Comparison of ENCODE assay signal across 18 mouse cellular contexts in genomic region chr4:55624779-55625178, GRCm38 (mm10).
DNase-seq lines count a peak whose midpoint lies in the region; ATAC-seq and TF ChIP-seq lines count a peak whose summit lies in the region.
"Had no signal": no experiment of that assay in that cellular context is flagged by ENCODE, and none has a peak within 500 bp of the region (broad histone marks: within the 10 kb centered on the region; RNA-seq: fewer than 3 reads in every experiment).

No protein-coding gene starts in this region.

- no peaks in the 10 kb centered on the region for H3K27me3 ChIP-seq in intestine, embryonic 15.5 days (replicated peaks)
- H3K27me3 ChIP-seq in intestine, postnatal 0 days (replicated peaks; ENCODE audit: control insufficient read depth, insufficient read depth, low read length): no peaks in the 10 kb centered on the region
- H3K27me3 ChIP-seq in heart, embryonic 12.5 days (replicated peaks): no peaks in the 10 kb centered on the region
- H3K27me3 ChIP-seq in liver, embryonic 11.5 days (replicated peaks; ENCODE audit: control insufficient read depth, insufficient read depth, low read length): no peaks in the 10 kb centered on the region
- H3K27me3 ChIP-seq: embryonic facial prominence, embryonic 12.5 days; forebrain, embryonic 13.5 days; forebrain, embryonic 15.5 days had no signal

- peak overlapping the region; percentile 40; the same call in 1 of the 2 replicates for H3K27ac ChIP-seq in intestine, embryonic 15.5 days
- H3K27ac ChIP-seq in intestine, postnatal 0 days (ENCODE audit: low read depth, low read length): no peak overlapping the region
- H3K27ac ChIP-seq in heart, embryonic 12.5 days (ENCODE audit: poor library complexity, severe bottlenecking): no peak overlapping the region
- no peak overlapping the region for H3K27ac ChIP-seq in liver, embryonic 11.5 days (ENCODE audit: low read depth, low read length)
- H3K27ac ChIP-seq: embryonic facial prominence, embryonic 10.5 days; embryonic facial prominence, embryonic 12.5 days; forebrain, embryonic 13.5 days; forebrain, embryonic 15.5 days had no signal

- H3K9me3 ChIP-seq in intestine, embryonic 15.5 days: no peaks in the 10 kb centered on the region
- no peaks in the 10 kb centered on the region for H3K9me3 ChIP-seq in intestine, postnatal 0 days (ENCODE audit: control insufficient read depth)
- no peaks in the 10 kb centered on the region for H3K9me3 ChIP-seq in heart, embryonic 12.5 days (replicated peaks)
- H3K9me3 ChIP-seq in liver, embryonic 11.5 days (ENCODE audit: control insufficient read depth, low read length): no peaks in the 10 kb centered on the region
- H3K9me3 ChIP-seq: embryonic facial prominence, embryonic 10.5 days; embryonic facial prominence, embryonic 12.5 days; forebrain, embryonic 13.5 days; forebrain, embryonic 15.5 days had no signal

- peak; percentile 90 for ATAC-seq in intestine, embryonic 15.5 days
- peak; percentile 64; the same call in 1 of the 2 replicates for ATAC-seq in intestine, postnatal 0 days
- no peak for ATAC-seq in heart, embryonic 12.5 days (ENCODE audit: insufficient number of reproducible peaks, low FRiP score)
- ATAC-seq in liver, embryonic 11.5 days (replicated peaks; ENCODE audit: low FRiP score): no peak
- ATAC-seq: forebrain, embryonic 13.5 days; forebrain, embryonic 15.5 days; forebrain, postnatal 0 days had no signal

- no peaks in the 10 kb centered on the region for H3K36me3 ChIP-seq in intestine, embryonic 15.5 days
- H3K36me3 ChIP-seq in intestine, postnatal 0 days (ENCODE audit: control insufficient read depth, insufficient read depth): no peaks in the 10 kb centered on the region
- no peaks in the 10 kb centered on the region for H3K36me3 ChIP-seq in heart, embryonic 12.5 days
- no peaks in the 10 kb centered on the region for H3K36me3 ChIP-seq in liver, embryonic 11.5 days (ENCODE audit: control insufficient read depth, insufficient read depth, low read length)
- H3K36me3 ChIP-seq: embryonic facial prominence, embryonic 10.5 days; embryonic facial prominence, embryonic 12.5 days; forebrain, embryonic 15.5 days had no signal

- no peak overlapping the region for H3K4me3 ChIP-seq in intestine, embryonic 15.5 days (replicated peaks)
- no peak overlapping the region for H3K4me3 ChIP-seq in intestine, postnatal 0 days (ENCODE audit: low read depth, low read length)
- no peak overlapping the region for H3K4me3 ChIP-seq in heart, embryonic 12.5 days
- H3K4me3 ChIP-seq in liver, embryonic 11.5 days (ENCODE audit: low read depth, low read length): no peak overlapping the region
- H3K4me3 ChIP-seq: embryonic facial prominence, embryonic 10.5 days; embryonic facial prominence, embryonic 12.5 days; forebrain, embryonic 13.5 days; forebrain, embryonic 15.5 days had no signal

- 65% methylated on average over 9 of the region's 9 CpGs for WGBS in intestine, embryonic 15.5 days
- WGBS in intestine, postnatal 0 days: 46% methylated on average over 9 of the region's 9 CpGs
- 85% methylated on average over 9 of the region's 9 CpGs for WGBS in heart, embryonic 12.5 days
- WGBS in liver, embryonic 11.5 days: 89% methylated on average over 9 of the region's 9 CpGs

- no peak for DNase-seq in right cerebral cortex, postnatal 25 days
- no peak for DNase-seq in liver, embryonic 11.5 days (ENCODE audit: low spot score)
- DNase-seq: adrenal gland, adult 2 months; adrenal gland, postnatal 14 days; adrenal gland, postnatal 36 days; cerebellum, adult 11-12 months; cerebellum, adult 2 months; cerebellum, adult 9-10 months; cerebellum, postnatal 10 days; cerebellum, postnatal 25 days; forebrain, postnatal 0 days had no signal

- TF ChIP-seq CTCF in intestine, postnatal 0 days (IDR thresholded peaks at IDR 0.05; ENCODE audit: low read depth): no peak

- no peak overlapping the region for H3K9ac ChIP-seq in intestine, embryonic 15.5 days
- H3K9ac ChIP-seq in intestine, postnatal 0 days (ENCODE audit: low read depth, low read length): no peak overlapping the region
- no peak overlapping the region for H3K9ac ChIP-seq in heart, embryonic 12.5 days
- no peak overlapping the region for H3K9ac ChIP-seq in liver, embryonic 11.5 days (ENCODE audit: low read depth, low read length)
- H3K9ac ChIP-seq: embryonic facial prominence, embryonic 12.5 days; forebrain, embryonic 13.5 days; forebrain, embryonic 15.5 days; forebrain, postnatal 0 days had no signal

- H3K4me1 ChIP-seq in intestine, embryonic 15.5 days (replicated peaks): no peaks in the 10 kb centered on the region
- 0 out of 2 replicates have a peak, but pooled peaks cover 4% of the 10 kb centered on the region for H3K4me1 ChIP-seq in intestine, postnatal 0 days (replicated peaks; ENCODE audit: control insufficient read depth, insufficient read depth, low read length)
- 0 out of 2 replicates have a peak, but pooled peaks cover 6% of the 10 kb centered on the region for H3K4me1 ChIP-seq in heart, embryonic 12.5 days (replicated peaks)
- H3K4me1 ChIP-seq in liver, embryonic 11.5 days (replicated peaks; ENCODE audit: control insufficient read depth, insufficient read depth, low read length): no peaks in the 10 kb centered on the region
- H3K4me1 ChIP-seq: embryonic facial prominence, embryonic 10.5 days; embryonic facial prominence, embryonic 12.5 days; forebrain, embryonic 13.5 days; forebrain, embryonic 15.5 days had no signal

- no peak overlapping the region for H3K4me2 ChIP-seq in intestine, embryonic 15.5 days (replicated peaks)
- H3K4me2 ChIP-seq in intestine, postnatal 0 days (replicated peaks; ENCODE audit: low read depth): no peak overlapping the region
- H3K4me2 ChIP-seq in heart, embryonic 12.5 days: no peak overlapping the region
- no peak overlapping the region for H3K4me2 ChIP-seq in liver, embryonic 11.5 days
- H3K4me2 ChIP-seq: embryonic facial prominence, embryonic 12.5 days; forebrain, embryonic 13.5 days; forebrain, embryonic 15.5 days had no signal

Comparison
In these comparisons a context has a peak if more than half of its experiments do, and no peak if none do; other contexts are left out.
1. ATAC-seq: peak in intestine, embryonic 15.5 days (single experiment) and intestine, postnatal 0 days (single experiment); none in heart, embryonic 12.5 days (single experiment) and liver, embryonic 11.5 days (single experiment).